Mouse (Mus musculus): ENCODE data around the gene Omt2a. TPM values are rescaled to one million over a fixed set of nuclear protein-coding genes. Genes with fewer than 3 reads are reported as not detected.
"Not testable (repeated sequence)": the region's sequence is repeated elsewhere in the genome, so short reads cannot be mapped to it uniquely, and the experiment has no call there.

The Omt2a gene
- polyA plus RNA-seq, 1 experiment from 2014 or later: not detected

DNA sequence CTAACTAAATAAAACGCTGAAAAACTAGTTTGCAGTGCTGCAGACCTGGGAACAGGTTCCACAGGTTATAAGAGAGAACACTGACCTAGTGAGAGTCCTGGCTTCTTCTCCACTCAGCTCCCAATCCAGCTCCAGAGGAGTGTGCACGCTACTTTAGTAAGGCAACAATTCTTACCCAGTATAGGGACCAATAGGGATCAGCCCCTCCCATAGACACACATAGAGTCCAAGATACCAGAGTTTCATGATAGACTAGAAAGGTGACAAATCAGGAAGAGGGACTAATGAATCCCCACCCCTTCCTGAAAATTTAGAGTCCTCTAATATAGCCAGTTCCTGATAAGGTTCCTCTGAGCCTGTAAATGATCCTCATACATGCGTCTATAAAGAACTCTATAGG lies 32.4 kb upstream of the Omt2a start:
- H3K9me3 ChIP-seq: no peaks in the 10 kb centered on the region
- no peaks in the 10 kb centered on the region for H3K4me1 ChIP-seq (replicated peaks)
- H3K27me3 ChIP-seq: no peaks in the 10 kb centered on the region
- no peak overlapping the region for H3K4me3 ChIP-seq (replicated peaks)
- H3K36me3 ChIP-seq: no peaks in the 10 kb centered on the region
- ATAC-seq: no peak
- H3K9ac ChIP-seq (replicated peaks): no peak overlapping the region
- 71% methylated on average over 3 of the region's 3 CpGs for WGBS
- no peak overlapping the region for H3K27ac ChIP-seq
- no peak overlapping the region for H3K4me2 ChIP-seq (replicated peaks)

DNA sequence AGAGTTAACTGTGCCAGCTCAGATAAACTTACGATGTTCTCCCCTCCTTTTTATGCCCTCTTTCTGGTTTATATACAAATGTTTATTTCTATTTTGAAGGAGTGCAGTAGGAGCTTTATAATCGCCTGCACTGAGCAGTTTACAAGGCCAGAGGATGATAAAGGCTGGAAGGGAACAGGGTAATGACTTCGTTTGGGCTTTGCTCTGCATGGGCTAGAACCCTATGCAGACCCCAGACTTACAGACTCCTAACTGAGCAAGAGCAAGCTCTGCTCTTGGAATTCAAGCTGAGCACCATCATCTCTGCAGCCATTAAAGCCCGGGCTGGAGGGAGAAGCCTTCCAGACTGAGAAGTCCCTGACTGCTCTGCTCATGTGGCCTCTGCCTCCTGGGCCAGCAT lies 30.6 kb upstream of the Omt2a start:
- WGBS: 81% methylated on average over 4 of the region's 4 CpGs

DNA sequence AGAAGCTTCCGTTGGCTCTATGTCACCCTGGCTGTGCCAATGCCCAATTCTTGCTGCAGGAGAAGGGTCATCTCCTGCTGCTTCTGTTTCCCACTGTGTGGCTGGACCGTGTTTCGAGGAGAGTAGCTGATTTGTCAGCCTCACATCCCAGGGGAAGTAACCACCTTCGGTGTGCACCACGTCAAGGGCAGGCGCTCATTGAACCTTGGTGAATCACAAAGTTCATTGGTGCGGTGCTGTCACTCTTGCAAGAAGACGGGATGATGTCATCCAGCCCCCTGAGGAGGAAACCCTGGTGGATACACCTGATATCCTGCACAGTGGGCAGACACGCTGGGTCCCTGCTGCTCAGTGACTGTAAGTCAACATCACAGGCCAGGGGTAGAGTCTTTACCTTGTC lies 28.5 kb upstream of the Omt2a start:
- H3K9me3 ChIP-seq; H3K9ac ChIP-seq (replicated peaks); H3K27ac ChIP-seq; H3K4me1 ChIP-seq (replicated peaks); H3K4me3 ChIP-seq (replicated peaks); ATAC-seq; H3K4me2 ChIP-seq (replicated peaks); H3K27me3 ChIP-seq; H3K36me3 ChIP-seq: not testable (repeated sequence)
- 88% methylated on average over 9 of the region's 9 CpGs for whole genome bisulfite sequencing

More for the DNA sequence above, 30.6 kb upstream of the Omt2a start:
- not testable (repeated sequence) for H3K27ac ChIP-seq; ATAC-seq; H3K27me3 ChIP-seq; H3K9me3 ChIP-seq; H3K36me3 ChIP-seq; H3K4me2 ChIP-seq (replicated peaks); H3K4me3 ChIP-seq (replicated peaks); H3K9ac ChIP-seq (replicated peaks); H3K4me1 ChIP-seq (replicated peaks)

DNA sequence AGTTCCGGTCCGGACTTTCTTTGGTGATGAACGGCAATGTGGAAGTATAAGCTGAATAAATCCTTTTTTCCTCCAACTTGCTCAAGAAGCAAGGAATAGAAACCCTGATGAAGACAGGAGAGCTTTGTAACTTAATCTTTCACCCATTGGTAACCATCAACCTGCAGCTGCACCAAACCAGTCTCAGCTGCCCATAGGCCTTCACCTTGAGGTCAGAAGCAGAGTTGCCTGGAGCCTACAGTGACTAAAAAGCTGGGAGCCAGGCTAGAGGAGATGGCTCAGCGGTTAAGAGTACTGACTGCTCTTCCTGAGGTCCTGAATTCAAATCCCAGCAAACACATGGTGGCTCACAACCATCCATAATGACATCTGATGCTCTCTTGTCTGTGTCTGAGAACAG lies 27.9 kb upstream of the Omt2a start:
- ATAC-seq; H3K4me1 ChIP-seq (replicated peaks); H3K36me3 ChIP-seq: not testable (repeated sequence)

DNA sequence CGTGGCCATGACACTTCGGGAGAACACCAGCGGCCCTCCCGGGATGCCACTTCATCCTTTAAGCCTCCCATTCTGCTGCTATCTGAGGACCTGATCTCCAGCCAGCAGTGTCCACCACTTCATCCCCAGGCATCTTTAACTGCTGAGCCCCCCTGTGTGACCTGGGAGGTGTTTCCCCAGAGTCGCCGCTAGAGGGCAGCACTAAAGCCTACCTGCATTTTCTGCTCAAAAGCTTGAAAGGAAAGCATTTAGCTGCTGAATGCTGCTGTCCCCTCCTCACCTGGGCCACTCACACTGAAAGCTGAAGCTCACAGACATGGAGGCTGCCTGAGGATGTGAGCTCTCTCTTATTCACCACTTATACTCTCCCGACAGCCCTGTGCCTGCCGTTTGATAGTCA lies 25.7 kb upstream of the Omt2a start:
- H3K36me3 ChIP-seq; H3K27me3 ChIP-seq; H3K4me3 ChIP-seq (replicated peaks); H3K9ac ChIP-seq (replicated peaks); H3K4me1 ChIP-seq (replicated peaks); H3K27ac ChIP-seq; H3K9me3 ChIP-seq; H3K4me2 ChIP-seq (replicated peaks): not testable (repeated sequence)
- peak; percentile 56 for ATAC-seq
- WGBS: 15% methylated on average over 8 of the region's 8 CpGs

More for the DNA sequence above, 27.9 kb upstream of the Omt2a start:
- not testable (repeated sequence) for H3K27me3 ChIP-seq; H3K4me3 ChIP-seq (replicated peaks); H3K4me2 ChIP-seq (replicated peaks); H3K27ac ChIP-seq; H3K9ac ChIP-seq (replicated peaks); H3K9me3 ChIP-seq
- WGBS: 89% methylated on average over 4 of the region's 4 CpGs

DNA sequence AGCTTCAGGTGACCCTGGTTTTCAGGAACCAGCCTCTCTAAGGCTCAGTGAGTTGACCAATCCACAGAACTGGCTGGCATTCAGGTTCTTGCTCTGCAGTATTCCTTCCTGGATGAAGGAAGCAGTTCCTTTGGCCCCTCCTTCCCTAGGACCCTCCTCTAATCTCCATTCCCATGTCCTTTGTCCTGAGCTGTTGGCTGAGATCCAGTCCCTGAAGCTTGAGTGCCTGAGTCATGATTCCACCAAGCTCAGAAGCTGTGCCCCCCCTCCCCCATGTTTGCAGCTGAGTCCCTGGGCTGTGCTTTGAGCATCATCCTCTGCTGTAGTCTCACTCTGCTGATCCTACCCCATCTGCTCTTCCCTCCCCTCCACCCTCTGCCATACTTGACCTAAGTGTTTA lies 22.5 kb upstream of the Omt2a start:
- not testable (repeated sequence) for H3K4me2 ChIP-seq (replicated peaks); H3K4me1 ChIP-seq (replicated peaks); H3K9ac ChIP-seq (replicated peaks); H3K36me3 ChIP-seq; H3K27me3 ChIP-seq; ATAC-seq; H3K4me3 ChIP-seq (replicated peaks); H3K9me3 ChIP-seq; H3K27ac ChIP-seq

DNA sequence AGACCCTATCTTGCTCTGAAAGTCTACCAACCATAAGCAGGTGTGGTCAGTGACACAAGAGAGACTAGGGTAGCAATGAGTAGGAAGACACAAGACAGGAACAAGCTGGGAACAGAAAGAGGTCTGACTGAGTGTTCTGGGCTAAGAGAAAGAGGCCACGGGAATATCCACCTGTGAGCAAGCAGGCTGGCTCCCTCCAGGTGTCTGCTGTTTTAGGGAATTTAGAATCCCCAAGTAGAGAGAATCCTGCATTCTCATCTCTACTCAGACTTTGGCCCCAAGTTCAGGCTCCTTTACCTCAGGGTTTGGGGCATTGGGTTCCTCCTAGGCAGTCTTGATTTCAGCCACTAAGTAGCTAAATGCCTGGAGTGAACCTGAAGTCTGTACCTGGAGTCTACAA lies 12.7 kb upstream of the Omt2a start, which contains the start of gene Omt2b:
Omt2b (plus strand) TSS at position 301 of the 400 bp plus-strand sequence.
- not testable (repeated sequence) for H3K9me3 ChIP-seq; H3K36me3 ChIP-seq; H3K9ac ChIP-seq (replicated peaks); H3K27ac ChIP-seq; H3K4me1 ChIP-seq (replicated peaks); H3K27me3 ChIP-seq; H3K4me2 ChIP-seq (replicated peaks); H3K4me3 ChIP-seq (replicated peaks); ATAC-seq
- 75% methylated on average over 1 of the region's 1 CpGs for WGBS

DNA sequence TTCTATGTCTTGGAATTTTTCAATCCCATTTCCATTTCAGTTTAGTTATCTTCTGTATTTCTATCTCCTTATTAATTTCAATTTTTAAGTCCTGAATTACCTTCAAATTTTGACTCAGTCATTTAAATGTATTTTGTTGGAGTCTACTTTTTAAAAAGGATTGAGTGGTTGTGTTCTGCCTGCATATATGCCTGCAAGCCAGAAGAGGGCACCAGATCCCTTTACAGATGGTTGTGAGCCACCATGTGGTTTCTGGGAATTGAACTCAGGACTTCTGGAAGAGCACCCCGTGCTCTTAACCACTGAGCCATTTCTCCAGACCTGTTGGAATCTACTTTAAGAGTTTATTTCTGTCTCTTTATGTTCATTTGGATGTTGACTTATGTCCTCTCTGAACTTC lies 4.9 kb upstream of the Omt2a start:
- H3K4me2 ChIP-seq (replicated peaks): no peak overlapping the region
- no peak overlapping the region for H3K9ac ChIP-seq (replicated peaks)
- no peaks in the 10 kb centered on the region for H3K27me3 ChIP-seq
- no peaks in the 10 kb centered on the region for H3K4me1 ChIP-seq (replicated peaks)
- H3K36me3 ChIP-seq: no peaks in the 10 kb centered on the region
- no peak for ATAC-seq
- 44% methylated on average over 1 of the region's 1 CpGs for WGBS
- H3K9me3 ChIP-seq: no peaks in the 10 kb centered on the region
- no peak overlapping the region for H3K27ac ChIP-seq
- no peak overlapping the region for H3K4me3 ChIP-seq (replicated peaks)

DNA sequence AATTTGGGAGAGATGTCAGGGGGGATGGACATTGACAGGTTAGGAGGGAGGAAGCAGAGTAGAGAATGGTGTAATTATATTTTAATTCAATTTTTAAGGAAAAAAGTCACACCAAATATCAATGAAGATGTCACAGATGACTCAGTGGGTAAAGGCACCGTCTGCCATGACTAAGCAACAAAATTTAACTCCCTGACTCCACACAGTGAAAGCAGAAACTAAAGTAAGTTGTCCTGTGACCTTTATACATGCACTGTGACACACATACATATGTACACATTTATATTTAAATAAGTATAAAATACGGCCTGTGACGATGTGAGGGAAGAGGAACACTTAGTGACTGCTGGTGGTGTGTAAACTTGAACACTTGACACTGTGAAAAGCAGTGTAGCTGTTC lies 6.5 kb downstream of the Omt2a start:
- not testable (repeated sequence) for H3K9ac ChIP-seq (replicated peaks); H3K27me3 ChIP-seq; ATAC-seq; H3K36me3 ChIP-seq; H3K9me3 ChIP-seq; H3K4me2 ChIP-seq (replicated peaks); H3K27ac ChIP-seq; H3K4me3 ChIP-seq (replicated peaks); H3K4me1 ChIP-seq (replicated peaks)
- 84% methylated on average over 3 of the region's 3 CpGs for WGBS

DNA sequence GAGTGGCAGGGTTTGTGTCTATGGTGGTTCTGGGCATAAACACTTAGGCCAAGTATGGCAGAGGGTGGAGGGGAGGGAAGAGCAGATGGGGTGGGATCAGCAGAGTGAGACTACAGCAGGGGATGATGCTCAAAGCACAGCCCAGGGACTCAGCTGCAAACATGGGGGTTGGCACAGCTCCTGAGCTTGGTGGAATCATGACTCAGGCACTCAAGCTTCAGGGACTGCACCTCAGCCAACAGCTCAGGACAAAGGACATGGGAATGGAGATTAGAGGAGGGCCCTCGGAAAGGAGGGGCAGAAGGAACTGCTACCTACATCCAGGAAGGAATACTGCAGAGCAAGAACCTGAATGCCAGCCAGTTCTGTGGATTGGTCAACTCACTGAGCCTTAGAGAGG lies 15.5 kb downstream of the Omt2a start:
- not testable (repeated sequence) for H3K27me3 ChIP-seq; H3K27ac ChIP-seq; H3K4me1 ChIP-seq (replicated peaks); H3K9me3 ChIP-seq; H3K4me3 ChIP-seq (replicated peaks); ATAC-seq; H3K4me2 ChIP-seq (replicated peaks); H3K9ac ChIP-seq (replicated peaks); H3K36me3 ChIP-seq
- 42% methylated on average over 1 of the region's 1 CpGs for WGBS

DNA sequence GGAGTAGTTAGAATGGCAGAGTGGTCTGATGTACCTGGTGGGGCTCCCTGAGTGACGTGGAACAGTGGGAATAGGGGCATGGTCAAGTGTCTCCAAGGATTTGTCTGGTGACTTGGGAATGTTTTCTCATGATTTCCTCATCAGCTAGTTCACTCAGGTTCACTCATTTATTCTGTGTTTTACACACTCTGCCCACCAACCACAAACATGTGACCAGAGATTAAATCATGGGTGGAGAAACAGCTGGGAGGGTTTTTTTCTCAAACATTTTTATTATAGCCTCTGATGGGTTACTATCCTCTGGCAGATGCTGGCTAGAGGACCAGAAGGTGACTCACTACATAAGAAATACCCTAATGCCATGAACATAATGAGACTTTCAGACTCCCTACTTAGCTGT lies 16.4 kb downstream of the Omt2a start:
- 90% methylated on average over 1 of the region's 1 CpGs for WGBS
- no peaks in the 10 kb centered on the region for H3K9me3 ChIP-seq
- H3K9ac ChIP-seq (replicated peaks): no peak overlapping the region
- H3K27me3 ChIP-seq: no peaks in the 10 kb centered on the region
- no peak overlapping the region for H3K4me3 ChIP-seq (replicated peaks)
- no peaks in the 10 kb centered on the region for H3K4me1 ChIP-seq (replicated peaks)
- no peak overlapping the region for H3K4me2 ChIP-seq (replicated peaks)
- no peaks in the 10 kb centered on the region for H3K36me3 ChIP-seq
- no peak overlapping the region for H3K27ac ChIP-seq
- ATAC-seq: no peak

DNA sequence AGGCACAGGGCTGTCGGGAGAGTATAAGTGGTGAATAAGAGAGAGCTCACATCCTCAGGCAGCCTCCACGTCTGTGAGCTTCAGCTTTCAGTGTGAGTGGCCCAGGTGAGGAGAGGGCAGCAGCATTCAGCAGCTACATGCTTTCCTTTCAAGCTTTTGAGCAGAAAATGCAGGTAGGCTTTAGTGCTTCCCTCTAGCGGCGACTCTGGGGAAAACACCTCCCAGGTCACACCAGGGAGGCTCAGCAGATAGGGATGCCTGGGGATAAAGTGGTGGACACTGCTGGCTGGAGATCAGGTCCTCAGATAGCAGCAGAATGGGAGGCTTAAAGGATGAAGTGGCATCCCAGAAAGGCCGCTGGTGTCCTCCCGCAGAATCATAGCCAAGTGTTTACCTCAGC lies 18.5 kb downstream of the Omt2a start:
- H3K36me3 ChIP-seq; H3K4me2 ChIP-seq (replicated peaks); H3K27ac ChIP-seq; H3K27me3 ChIP-seq; H3K9ac ChIP-seq (replicated peaks); H3K4me3 ChIP-seq (replicated peaks); H3K9me3 ChIP-seq; H3K4me1 ChIP-seq (replicated peaks): not testable (repeated sequence)
- peak; percentile 37; the same call in 1 of the 2 replicates for ATAC-seq
- WGBS: 16% methylated on average over 6 of the region's 6 CpGs

DNA sequence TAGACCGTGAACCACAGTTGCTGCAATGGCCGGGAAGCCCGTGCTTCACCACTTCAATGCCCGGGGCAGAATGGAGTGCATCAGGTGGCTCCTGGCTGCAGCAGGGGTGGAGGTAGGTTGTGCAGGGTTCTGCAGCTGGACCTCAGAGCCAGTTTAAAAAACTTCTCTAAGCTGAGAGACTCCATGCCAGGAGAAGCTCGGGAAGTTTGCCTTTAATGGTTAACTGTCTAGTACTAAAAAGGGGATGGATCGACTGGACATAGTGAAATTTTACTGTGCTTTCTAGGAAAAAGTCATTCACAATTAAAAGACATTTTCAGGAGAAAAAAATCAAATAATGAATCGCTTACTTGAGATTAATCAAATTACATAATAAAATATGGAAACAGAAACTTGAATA lies 19.8 kb downstream of the Omt2a start:
- not testable (repeated sequence) for H3K4me3 ChIP-seq (replicated peaks); H3K27ac ChIP-seq; ATAC-seq; H3K4me1 ChIP-seq (replicated peaks); H3K9me3 ChIP-seq; H3K36me3 ChIP-seq; H3K4me2 ChIP-seq (replicated peaks); H3K27me3 ChIP-seq; H3K9ac ChIP-seq (replicated peaks)
- 82% methylated on average over 7 of the region's 7 CpGs for WGBS
